Mouse (Mus musculus) layer of hippocampus, adult 11-12 months (tissue): ENCODE measurements around the gene Dars.
"Not testable (repeated sequence)": the region's sequence is repeated elsewhere in the genome, so short reads cannot be mapped to it uniquely, and the experiment has no call there.

Source experiments
- DNase-seq: peaks from one replicate; pipeline ENCODE4 v3.0.0; 2022; ENCODE audit warnings: low spot score

The Dars gene

GRCm38 (mm10) chr1:128344232-128344631 is 72.9 kb downstream of the Dars start:
- no peak for DNase-seq

GRCm38 (mm10) chr1:128337708-128338320 is 79.4 kb downstream of the Dars start:
- no peak for DNase-seq

- no peak for DNase-seq
These were observed 86.9 kb downstream of the Dars start for GRCm38 (mm10) chr1:128330313-128330712.

GRCm38 (mm10) chr1:128328218-128328617 is 89.0 kb downstream of the Dars start, which contains the start of gene Lct:
Gene Lct, minus strand, starts transcription at chr1:128328318.
- no peak for DNase-seq

- DNase-seq, result no peak
These were observed 90.0 kb downstream of the Dars start for GRCm38 (mm10) chr1:128327165-128327564.

GRCm38 (mm10) chr1:128324776-128325175 is 92.4 kb downstream of the Dars start:
- DNase-seq, result no peak

GRCm38 (mm10) chr1:128323026-128323643 is 94.0 kb downstream of the Dars start:
- no peak for DNase-seq

GRCm38 (mm10) chr1:128319266-128319665 is 97.9 kb downstream of the Dars start:
- DNase-seq, result not testable (repeated sequence)

- no peak for DNase-seq
These were observed 102.5 kb downstream of the Dars start for GRCm38 (mm10) chr1:128314665-128315064.
